Mouse (Mus musculus): ENCODE data around the gene Ccdc88c.

DNA sequence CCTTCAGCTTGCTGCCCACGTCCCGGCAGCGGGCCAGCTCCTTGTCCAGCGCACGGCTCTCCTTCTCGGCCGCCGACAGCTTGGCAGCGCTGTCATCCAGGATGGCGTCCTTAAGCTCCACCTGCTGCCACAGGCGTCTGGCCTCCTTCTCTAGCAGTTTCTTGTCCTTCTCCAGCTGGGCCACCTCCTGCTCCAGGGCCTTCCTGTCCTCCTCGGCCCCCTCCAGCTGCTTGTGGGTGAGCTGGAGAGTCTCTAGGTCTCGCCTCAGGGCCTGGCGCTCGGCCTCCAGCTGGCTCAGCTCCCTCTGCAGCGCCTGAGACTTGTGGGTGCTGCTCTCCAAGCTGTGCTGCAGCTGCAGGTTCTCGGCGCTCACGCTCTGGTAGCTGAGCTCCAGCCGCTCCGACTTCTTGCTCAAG, 83.9 kb downstream of the Ccdc88c start:
- TF ChIP-seq CTCF (IDR thresholded peaks at IDR 0.05; ENCODE audit: low read depth): no peak
- no peak for TF ChIP-seq EP300 (optimal IDR thresholded peaks at IDR 0.05)

Data from stomach, postnatal 0 days (tissue).